Mouse (Mus musculus): ENCODE measurements around the gene Ralgapa2. TPM values are rescaled to one million over a fixed set of nuclear protein-coding genes. Genes with fewer than 3 reads are reported as not detected.

Ralgapa2 gene
- polyA plus RNA-seq, 1 experiment = 21.1 TPM

DNA sequence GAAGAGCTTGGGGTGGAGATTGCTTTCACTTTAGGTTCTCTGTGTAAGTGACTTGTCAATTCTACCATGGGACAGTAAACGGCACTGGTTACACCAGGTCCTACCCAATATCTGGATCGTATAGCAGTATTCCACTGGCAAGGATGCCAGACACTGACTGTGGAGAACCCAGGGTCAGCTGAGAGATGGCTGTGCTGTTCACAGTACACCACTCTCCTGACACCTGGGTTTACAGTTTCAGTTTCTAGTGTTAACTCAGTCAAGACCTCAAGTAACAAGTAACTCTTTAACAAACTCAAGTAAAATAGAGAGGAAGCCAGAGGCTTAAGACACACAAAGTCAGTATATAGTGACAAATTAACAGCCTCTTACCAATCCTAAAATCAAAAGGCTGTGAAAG is 54.6 kb downstream of the Ralgapa2 start:
- no peak for DNase-seq
- Histone ChIP-seq H3K4me3 (replicated peaks; ENCODE audit: extremely low read depth, low read depth, low read length) (no peak overlapping the region), H3K4me1 (ENCODE audit: control insufficient read depth, insufficient read depth, low read length) (peaks cover 4% of the 10 kb centered on the region; the same call in 1 of the 2 replicates)
- WGBS = 66% methylated on average over 2 of the region's 2 CpGs
- no peak for TF ChIP-seq POLR2A (IDR thresholded peaks at IDR 0.05; ENCODE audit: borderline replicate concordance, extremely low read depth, low read depth, low read length)
- no peak for TF ChIP-seq CTCF (IDR thresholded peaks at IDR 0.05; ENCODE audit: insufficient read depth, low read length)

DNA sequence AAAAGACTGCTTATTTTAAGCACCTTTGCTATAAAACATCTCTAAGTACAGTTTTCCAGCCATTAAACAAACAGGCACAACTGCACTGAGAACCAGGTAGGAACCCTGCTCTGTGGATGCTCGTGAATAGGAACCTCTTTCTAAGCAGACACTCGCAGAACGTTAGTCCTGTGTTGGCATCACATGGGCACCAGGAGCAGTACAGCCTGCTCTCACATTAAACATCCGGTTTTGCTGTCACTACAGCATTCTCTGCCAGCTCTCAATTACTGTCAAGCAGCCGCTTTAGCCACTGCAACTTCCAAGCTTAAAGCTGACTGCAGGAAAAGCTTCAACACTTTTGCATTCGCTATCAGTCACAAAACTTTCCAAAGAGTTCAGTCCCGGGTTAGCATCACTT is 55.5 kb downstream of the Ralgapa2 start:
- no peak for TF ChIP-seq CTCF (IDR thresholded peaks at IDR 0.05; ENCODE audit: insufficient read depth, low read length)
- no peak for TF ChIP-seq POLR2A (IDR thresholded peaks at IDR 0.05; ENCODE audit: borderline replicate concordance, extremely low read depth, low read depth, low read length)
- Histone ChIP-seq H3K4me3 (replicated peaks; ENCODE audit: extremely low read depth, low read depth, low read length) (no peak overlapping the region), H3K4me1 (ENCODE audit: control insufficient read depth, insufficient read depth, low read length) (peaks cover 4% of the 10 kb centered on the region; the same call in 1 of the 2 replicates)
- WGBS = 61% methylated on average over 7 of the region's 7 CpGs
- DNase-seq = no peak

DNA sequence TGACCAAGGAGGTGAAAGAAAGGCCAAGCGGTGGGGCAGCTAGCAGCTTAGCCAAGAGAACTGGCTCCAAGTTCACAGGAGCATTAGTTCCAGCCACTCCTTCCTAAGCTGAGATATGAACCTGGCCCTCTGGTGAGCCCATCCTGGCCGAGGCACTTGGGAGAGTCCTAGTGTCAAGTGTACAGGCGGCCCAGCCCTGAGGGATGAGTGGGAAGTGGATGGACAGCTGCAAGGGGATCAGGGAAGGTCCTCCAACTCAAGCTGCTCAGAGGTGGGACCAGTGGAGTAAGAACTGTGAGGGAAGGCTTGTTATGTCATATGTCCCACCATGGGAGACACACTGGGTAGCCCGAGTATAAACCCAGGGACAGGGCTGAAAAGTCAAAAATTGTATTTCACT is 56.1 kb downstream of the Ralgapa2 start:
- H3K4me3 ChIP-seq (replicated peaks; ENCODE audit: extremely low read depth, low read depth, low read length) = no peak overlapping the region
- no peak for DNase-seq
- TF ChIP-seq POLR2A (IDR thresholded peaks at IDR 0.05; ENCODE audit: borderline replicate concordance, extremely low read depth, low read depth, low read length) = no peak
- TF ChIP-seq CTCF (IDR thresholded peaks at IDR 0.05; ENCODE audit: insufficient read depth, low read length) = no peak
- peaks cover 4% of the 10 kb centered on the region; the same call in 1 of the 2 replicates for H3K4me1 ChIP-seq (ENCODE audit: control insufficient read depth, insufficient read depth, low read length)
- 85% methylated on average over 4 of the region's 4 CpGs for WGBS

DNA sequence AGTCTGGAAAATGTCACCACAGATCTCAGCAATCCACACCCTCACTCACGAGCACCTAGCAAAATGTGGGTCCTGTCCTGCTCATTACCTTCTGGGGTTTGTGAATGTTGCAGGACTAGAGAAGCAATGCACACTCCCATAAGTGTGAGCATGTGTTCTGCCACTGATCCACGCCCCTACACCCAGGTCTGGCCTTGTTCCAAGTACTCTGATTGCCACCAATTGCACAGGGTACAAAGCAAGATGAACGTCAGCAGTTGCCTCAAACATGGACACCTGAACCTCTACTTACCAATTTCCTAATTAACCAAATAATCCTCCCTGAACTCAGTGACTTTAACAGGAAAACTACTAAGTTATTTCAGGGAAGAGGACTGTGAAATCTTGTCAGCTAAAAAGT is 68.1 kb downstream of the Ralgapa2 start:
- H3K4me3 ChIP-seq (replicated peaks; ENCODE audit: extremely low read depth, low read depth, low read length) = no peak overlapping the region
- WGBS = 62% methylated on average over 3 of the region's 3 CpGs
- no peaks in the 10 kb centered on the region for H3K4me1 ChIP-seq (ENCODE audit: control insufficient read depth, insufficient read depth, low read length)
- no peak for DNase-seq
- TF ChIP-seq POLR2A (IDR thresholded peaks at IDR 0.05; ENCODE audit: borderline replicate concordance, extremely low read depth, low read depth, low read length) (no peak), CTCF (IDR thresholded peaks at IDR 0.05; ENCODE audit: insufficient read depth, low read length) (no peak)

DNA sequence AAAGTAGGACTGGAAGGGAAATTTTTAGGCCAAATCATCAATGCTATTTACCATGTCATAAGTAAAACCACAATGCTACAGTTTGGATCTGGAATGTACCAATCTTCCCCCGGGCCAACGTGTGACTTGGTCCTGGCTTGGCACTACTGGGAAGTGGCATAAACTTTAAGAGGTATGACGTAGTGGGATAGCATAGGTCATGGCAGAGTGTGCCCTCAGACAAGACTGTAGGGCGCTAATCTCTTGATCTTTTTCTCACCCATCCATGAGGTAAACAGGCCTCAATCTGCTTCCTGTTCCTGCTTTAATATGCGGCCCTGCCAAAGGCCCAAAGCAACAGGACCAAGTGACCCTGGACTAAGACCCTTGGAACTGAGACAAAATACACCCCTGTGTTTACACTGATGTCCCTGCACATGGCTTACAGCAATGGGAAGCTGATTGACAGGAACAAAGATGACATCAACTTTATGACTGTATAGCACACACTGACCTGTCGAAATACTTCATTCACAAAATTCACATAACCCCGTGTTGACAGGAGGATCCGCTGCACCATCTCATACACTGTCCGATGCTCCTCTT is 68.8 kb downstream of the Ralgapa2 start:
- Histone ChIP-seq H3K4me1 (ENCODE audit: control insufficient read depth, insufficient read depth, low read length) (no peaks in the 10 kb centered on the region), H3K4me3 (replicated peaks; ENCODE audit: extremely low read depth, low read depth, low read length) (no peak overlapping the region)
- TF ChIP-seq POLR2A (IDR thresholded peaks at IDR 0.05; ENCODE audit: borderline replicate concordance, extremely low read depth, low read depth, low read length) (no peak), CTCF (IDR thresholded peaks at IDR 0.05; ENCODE audit: insufficient read depth, low read length) (no peak)
- no peak for DNase-seq
- 65% methylated on average over 9 of the region's 9 CpGs for WGBS

DNA sequence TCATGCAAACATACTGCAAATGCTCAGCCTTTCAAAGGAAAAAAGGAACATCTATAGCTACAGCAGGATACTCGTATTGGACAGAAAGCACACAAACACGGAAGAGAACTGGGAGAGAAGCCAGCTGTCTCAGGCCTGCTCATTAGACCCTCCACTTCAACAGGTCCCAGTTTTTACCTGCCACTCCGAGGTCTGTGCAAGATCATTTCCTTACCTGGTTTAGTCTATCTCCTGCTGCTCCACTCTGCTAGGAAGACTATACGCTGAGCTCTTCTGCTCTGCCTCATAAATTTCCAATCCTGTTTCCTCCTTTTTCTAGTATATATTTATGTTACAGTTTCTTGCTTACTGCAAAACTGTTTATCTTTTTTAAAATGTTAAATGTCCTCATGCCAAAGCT is 70.4 kb downstream of the Ralgapa2 start:
- no peaks in the 10 kb centered on the region for H3K4me1 ChIP-seq (ENCODE audit: control insufficient read depth, insufficient read depth, low read length)
- WGBS = 63% methylated on average over 4 of the region's 4 CpGs

DNA sequence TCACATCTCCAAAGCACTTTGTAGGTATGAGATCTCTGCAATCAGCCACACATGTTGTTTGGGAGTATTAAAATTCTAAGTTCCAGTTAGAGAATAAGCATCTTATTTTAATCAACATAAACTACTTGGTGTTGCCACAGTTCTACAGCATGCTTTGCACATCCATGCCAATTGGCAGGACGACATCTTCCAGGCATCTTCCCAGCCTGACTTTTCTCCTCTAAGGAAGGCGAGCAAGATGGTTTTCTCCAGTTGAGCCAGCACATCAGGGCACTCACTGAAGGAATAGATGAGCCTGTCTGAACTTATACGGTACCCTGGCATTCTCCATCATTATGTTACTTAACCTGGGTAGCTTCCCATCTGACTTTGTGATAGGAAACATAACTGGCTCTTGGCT is 83.4 kb downstream of the Ralgapa2 start:
- WGBS = 77% methylated on average over 3 of the region's 3 CpGs
- TF ChIP-seq CTCF (IDR thresholded peaks at IDR 0.05; ENCODE audit: insufficient read depth, low read length) = no peak
- no peak for TF ChIP-seq POLR2A (IDR thresholded peaks at IDR 0.05; ENCODE audit: borderline replicate concordance, extremely low read depth, low read depth, low read length)
- Histone ChIP-seq H3K4me1 (ENCODE audit: control insufficient read depth, insufficient read depth, low read length) (no peaks in the 10 kb centered on the region), H3K4me3 (replicated peaks; ENCODE audit: extremely low read depth, low read depth, low read length) (no peak overlapping the region)
- DNase-seq = no peak

More for the DNA sequence above, 70.4 kb downstream of the Ralgapa2 start:
- TF ChIP-seq POLR2A (IDR thresholded peaks at IDR 0.05; ENCODE audit: borderline replicate concordance, extremely low read depth, low read depth, low read length) (no peak), CTCF (IDR thresholded peaks at IDR 0.05; ENCODE audit: insufficient read depth, low read length) (no peak)
- no peak for DNase-seq
- H3K4me3 ChIP-seq (replicated peaks; ENCODE audit: extremely low read depth, low read depth, low read length) = no peak overlapping the region

DNA sequence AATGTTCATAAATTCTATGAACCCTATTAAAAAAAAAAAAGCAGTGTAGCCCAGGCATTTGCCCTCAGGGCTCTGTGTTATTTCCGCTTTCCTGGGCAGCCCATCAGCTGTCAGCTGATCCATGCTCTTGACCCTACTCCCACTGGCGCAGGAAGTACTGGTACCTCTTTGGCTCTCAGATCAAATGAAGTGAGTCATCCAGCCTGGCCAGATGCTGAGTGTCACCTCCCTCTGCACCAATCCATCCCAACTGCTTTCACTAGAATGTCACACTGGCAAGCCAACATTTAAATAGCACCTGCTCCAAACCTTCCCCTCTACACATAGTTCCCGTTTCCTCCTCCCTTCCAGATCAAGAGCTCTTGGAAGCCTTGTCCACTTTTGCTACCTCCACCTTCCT is 84.8 kb downstream of the Ralgapa2 start:
- no peak for DNase-seq
- TF ChIP-seq POLR2A (IDR thresholded peaks at IDR 0.05; ENCODE audit: borderline replicate concordance, extremely low read depth, low read depth, low read length) (no peak), CTCF (IDR thresholded peaks at IDR 0.05; ENCODE audit: insufficient read depth, low read length) (no peak)
- no peaks in the 10 kb centered on the region for H3K4me1 ChIP-seq (ENCODE audit: control insufficient read depth, insufficient read depth, low read length)
- H3K4me3 ChIP-seq (replicated peaks; ENCODE audit: extremely low read depth, low read depth, low read length) = no peak overlapping the region
- WGBS = 66% methylated on average over 3 of the region's 3 CpGs

DNA sequence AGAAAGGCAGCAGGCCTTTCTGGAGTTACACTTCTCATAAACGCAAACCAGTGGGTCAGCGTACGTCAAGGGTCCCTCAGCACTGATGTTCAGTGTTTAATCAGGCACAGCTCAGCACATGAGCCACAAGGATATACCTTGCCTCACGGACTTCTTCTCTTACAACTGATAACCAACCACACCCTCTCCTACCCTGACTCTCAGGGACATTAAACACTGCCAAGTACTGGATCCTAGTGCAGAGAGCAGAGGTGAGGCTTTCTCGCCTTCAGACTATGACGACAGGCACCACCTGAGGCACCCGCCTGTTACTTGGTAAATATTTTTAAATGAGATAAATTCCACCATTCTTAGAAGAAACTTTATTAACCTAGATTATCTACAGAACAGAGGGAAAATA is 85.8 kb downstream of the Ralgapa2 start:
- no peak for DNase-seq
- no peak for TF ChIP-seq CTCF (IDR thresholded peaks at IDR 0.05; ENCODE audit: insufficient read depth, low read length)
- no peak for TF ChIP-seq POLR2A (IDR thresholded peaks at IDR 0.05; ENCODE audit: borderline replicate concordance, extremely low read depth, low read depth, low read length)
- WGBS = 85% methylated on average over 7 of the region's 7 CpGs
- Histone ChIP-seq H3K4me1 (ENCODE audit: control insufficient read depth, insufficient read depth, low read length) (no peaks in the 10 kb centered on the region), H3K4me3 (replicated peaks; ENCODE audit: extremely low read depth, low read depth, low read length) (no peak overlapping the region)

DNA sequence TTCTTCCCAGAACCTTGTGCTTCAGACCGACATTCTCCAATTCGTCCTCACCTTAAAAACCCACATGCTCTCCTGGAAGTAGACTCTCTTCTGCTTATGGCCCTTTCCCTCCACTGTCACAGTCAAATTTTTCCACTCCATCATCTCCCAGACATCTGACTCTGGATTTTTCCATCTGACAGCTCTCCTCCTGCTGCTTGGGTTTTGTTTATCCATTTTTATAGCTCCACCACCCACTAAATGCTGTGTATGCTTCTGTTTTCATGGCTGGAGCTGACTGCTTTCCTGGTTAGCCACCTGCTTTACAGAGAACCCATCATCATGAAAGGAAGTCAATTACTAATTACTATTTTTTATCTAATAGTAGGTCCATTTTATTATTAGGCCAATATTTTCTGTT is 86.9 kb downstream of the Ralgapa2 start:
- 85% methylated on average over 2 of the region's 2 CpGs for WGBS

More for the DNA sequence above, 86.9 kb downstream of the Ralgapa2 start:
- TF ChIP-seq POLR2A (IDR thresholded peaks at IDR 0.05; ENCODE audit: borderline replicate concordance, extremely low read depth, low read depth, low read length) (no peak), CTCF (IDR thresholded peaks at IDR 0.05; ENCODE audit: insufficient read depth, low read length) (no peak)
- H3K4me1 ChIP-seq (ENCODE audit: control insufficient read depth, insufficient read depth, low read length) = no peaks in the 10 kb centered on the region
- no peak overlapping the region for H3K4me3 ChIP-seq (replicated peaks; ENCODE audit: extremely low read depth, low read depth, low read length)
- no peak for DNase-seq
